Mouse (Mus musculus): ENCODE results near the gene Mcm9.
"Not testable (repeated sequence)": the region's sequence is repeated elsewhere in the genome, so short reads cannot be mapped to it uniquely, and the experiment has no call there.

Mcm9 gene

GRCm38 (mm10) chr10:53495349-53495748, 134.9 kb downstream of the Mcm9 start:
- not testable (repeated sequence) for DNase-seq

- no peak for DNase-seq
These were observed 136.3 kb downstream of the Mcm9 start for GRCm38 (mm10) chr10:53493954-53494353.

Measured in lung, postnatal 4 days (tissue).